Comparison of ENCODE assay signal across 9 mouse cellular contexts in genomic region chr2:143838698-143839097, GRCm38 (mm10). TPM values are rescaled to one million over a fixed set of nuclear protein-coding genes. Genes with fewer than 3 reads are reported as not detected.
A peak's percentile ranks its signal among the peaks of the same experiment; 100 is the strongest.
DNase-seq lines count a peak whose midpoint lies in the region; ATAC-seq lines count a peak whose summit lies in the region.
"Had no signal": no experiment of that assay in that cellular context is flagged by ENCODE, and none has a peak within 500 bp of the region (broad histone marks: within the 10 kb centered on the region; RNA-seq: fewer than 3 reads in every experiment).

No protein-coding gene starts in this region.

- ATAC-seq in intestine, embryonic 15.5 days = peak; percentile 97
- ATAC-seq in megakaryocyte-erythroid progenitor cell, adult 5-6 weeks (replicated peaks; ENCODE audit: low FRiP score, low TSS enrichment, poor library complexity, severe bottlenecking) = peak; percentile 95
- no peak for ATAC-seq in midbrain, embryonic 15.5 days (replicated peaks)
- ATAC-seq in hindbrain, embryonic 11.5 days (ENCODE audit: low FRiP score) = no peak

- H3K9me3 ChIP-seq in intestine, embryonic 15.5 days = no peaks in the 10 kb centered on the region
- no peaks in the 10 kb centered on the region for H3K9me3 ChIP-seq in midbrain, embryonic 15.5 days
- H3K9me3 ChIP-seq in hindbrain, embryonic 11.5 days (ENCODE audit: control insufficient read depth, low read length) = no peaks in the 10 kb centered on the region

- H3K4me1 ChIP-seq in intestine, embryonic 15.5 days (replicated peaks) = peaks cover 3% of the 10 kb centered on the region; the same call in 1 of the 2 replicates
- H3K4me1 ChIP-seq in midbrain, embryonic 15.5 days = peaks cover 3% of the 10 kb centered on the region
- no peaks in the 10 kb centered on the region for H3K4me1 ChIP-seq in hindbrain, embryonic 11.5 days (replicated peaks; ENCODE audit: control insufficient read depth, insufficient read depth, low read length)

- H3K36me3 ChIP-seq in intestine, embryonic 15.5 days = no peaks in the 10 kb centered on the region
- H3K36me3 ChIP-seq in midbrain, embryonic 15.5 days (replicated peaks) = no peaks in the 10 kb centered on the region
- no peaks in the 10 kb centered on the region for H3K36me3 ChIP-seq in hindbrain, embryonic 11.5 days (ENCODE audit: control insufficient read depth, insufficient read depth, low read length)

- H3K4me3 ChIP-seq in intestine, embryonic 15.5 days (replicated peaks) = no peak overlapping the region
- H3K4me3 ChIP-seq in midbrain, embryonic 15.5 days = no peak overlapping the region
- no peak overlapping the region for H3K4me3 ChIP-seq in hindbrain, embryonic 11.5 days (ENCODE audit: low read depth, low read length)

- no peak overlapping the region for H3K4me2 ChIP-seq in intestine, embryonic 15.5 days (replicated peaks)
- H3K4me2 ChIP-seq in midbrain, embryonic 15.5 days = no peak overlapping the region
- H3K4me2 ChIP-seq in hindbrain, embryonic 11.5 days (replicated peaks; ENCODE audit: low read depth, low read length) = no peak overlapping the region

- DNase-seq in kidney, postnatal 10 days = peak; percentile 44
- DNase-seq in kidney, adult 9 months = no peak
- peak; percentile 29 for DNase-seq in MEL-GATA-1-ER (ENCODE audit: extremely low read depth, low read depth)
- DNase-seq in thymus, adult 18-20 months = no peak
- no peak for DNase-seq in hindbrain, embryonic 11.5 days (ENCODE audit: low spot score)
- DNase-seq: right cerebral cortex, postnatal 25 days had no signal

- 35% methylated on average over 5 of the region's 5 CpGs for WGBS in intestine, embryonic 15.5 days
- 77% methylated on average over 5 of the region's 5 CpGs for WGBS in midbrain, embryonic 15.5 days
- 71% methylated on average over 5 of the region's 5 CpGs for WGBS in hindbrain, embryonic 11.5 days

- H3K27ac ChIP-seq in intestine, embryonic 15.5 days = no peak overlapping the region
- no peak overlapping the region for H3K27ac ChIP-seq in midbrain, embryonic 15.5 days
- no peak overlapping the region for H3K27ac ChIP-seq in hindbrain, embryonic 11.5 days (ENCODE audit: low read depth, low read length)

- H3K9ac ChIP-seq in intestine, embryonic 15.5 days = no peak overlapping the region
- no peak overlapping the region for H3K9ac ChIP-seq in midbrain, embryonic 15.5 days
- no peak overlapping the region for H3K9ac ChIP-seq in hindbrain, embryonic 11.5 days (ENCODE audit: low read depth, low read length)

- no peaks in the 10 kb centered on the region for H3K27me3 ChIP-seq in intestine, embryonic 15.5 days (replicated peaks)
- H3K27me3 ChIP-seq in midbrain, embryonic 15.5 days (replicated peaks) = no peaks in the 10 kb centered on the region
- no peaks in the 10 kb centered on the region for H3K27me3 ChIP-seq in hindbrain, embryonic 11.5 days (ENCODE audit: control insufficient read depth, insufficient read depth, low read length)

RNA-seq across cellular contexts. Expression of gene Bfsp1, which starts 24.3 kb away (rescaled TPM):
- polyA plus RNA-seq in intestine, embryonic 15.5 days (2015; fragmentation: Nextera tagmentation; extraction: Ambion mirVana) = 4.2 and 4.3 TPM in 2 replicates
- not detected in 2 replicates for total RNA-seq in megakaryocyte-erythroid progenitor cell, adult 5-6 weeks (2014; fragmentation: Nextera tagmentation)
- total RNA-seq in megakaryocyte-erythroid progenitor cell, adult 5-6 weeks (2017) = not detected in 2 replicates
- 1.8 and 1.9 TPM in 2 replicates for polyA plus RNA-seq in midbrain, embryonic 15.5 days (2015; fragmentation: Nextera tagmentation; extraction: Ambion mirVana)
- polyA plus RNA-seq in hindbrain, embryonic 11.5 days (2014; fragmentation: Nextera tagmentation; extraction: Ambion mirVana) = 0.79 and 0.85 TPM in 2 replicates

Comparison
In these comparisons a context has a peak if more than half of its experiments do, and no peak if none do; other contexts are left out.
1. DNase-seq: peak in kidney, postnatal 10 days (single experiment) and MEL-GATA-1-ER (single experiment); none in kidney, adult 9 months (single experiment), thymus, adult 18-20 months (0 of 2) and hindbrain, embryonic 11.5 days (single experiment).
2. ATAC-seq: peak in intestine, embryonic 15.5 days (single experiment) and megakaryocyte-erythroid progenitor cell, adult 5-6 weeks (single experiment); none in midbrain, embryonic 15.5 days (single experiment) and hindbrain, embryonic 11.5 days (single experiment).